Mouse (Mus musculus) embryonic fibroblast, embryonic 13.5 days (primary cell): ENCODE results near the gene Cnpy1. TPM values are rescaled to one million over a fixed set of nuclear protein-coding genes. Genes with fewer than 3 reads are reported as not detected.

Source experiments
- H3K27ac ChIP-seq: 2 replicates; pipeline ENCODE4 v1.5.1; 2012; ENCODE audit warnings: low read length, control low read depth, inconsistent platforms; ENCODE audit not compliant: insufficient read depth
- H3K4me1 ChIP-seq: 2 replicates; pipeline ENCODE4 v1.6.1; 2011; ENCODE audit warnings: low read length; ENCODE audit not compliant: control insufficient read depth, insufficient read depth
- H3K4me3 ChIP-seq: 2 replicates; pipeline ENCODE4 v1.5.1; 2011; ENCODE audit warnings: mild to moderate bottlenecking, control low read depth, low read length; ENCODE audit not compliant: insufficient read depth
- CTCF ChIP-seq: IDR thresholded peaks from 2 replicates; pipeline ENCODE4 v1.5.1; 2011; ENCODE audit warnings: mild to moderate bottlenecking, control low read depth, low read length, moderate library complexity, borderline replicate concordance; ENCODE audit not compliant: insufficient read depth
- POLR2A ChIP-seq: IDR thresholded peaks from 2 replicates; pipeline ENCODE4 v1.6.1; 2011; ENCODE audit warnings: low read depth, mild to moderate bottlenecking, control low read depth, low read length, moderate library complexity
- polyA plus RNA-seq: library from polyadenylated mRNA; stranded (reverse); fragments of >200 nt; gene quantifications from 2 replicates; pipeline ENCODE4 v1.2.4, GENCODE M21; 2011; ENCODE audit warnings: low read depth; ENCODE audit not compliant: missing spikeins, insufficient read length

Gene Cnpy1
- polyA plus RNA-seq, 1 experiment: not detected

GRCm38 (mm10) chr5:28195473-28195872 lies 50.1 kb downstream of the Cnpy1 start:
- no peak overlapping the region for H3K27ac ChIP-seq
- no peaks in the 10 kb centered on the region for H3K4me1 ChIP-seq
- TF ChIP-seq POLR2A (no peak), CTCF (no peak)
- H3K4me3 ChIP-seq: no peak overlapping the region

- Histone ChIP-seq H3K27ac (no peak overlapping the region), H3K4me3 (no peak overlapping the region), H3K4me1 (no peaks in the 10 kb centered on the region)
- no peak for TF ChIP-seq CTCF
- no peak for TF ChIP-seq POLR2A
These were observed 53.5 kb downstream of the Cnpy1 start for GRCm38 (mm10) chr5:28192099-28192454.

- H3K4me3 ChIP-seq: no peak overlapping the region
- no peaks in the 10 kb centered on the region for H3K4me1 ChIP-seq
- TF ChIP-seq POLR2A (no peak), CTCF (no peak)
- H3K27ac ChIP-seq: no peak overlapping the region
These were observed 54.2 kb downstream of the Cnpy1 start for GRCm38 (mm10) chr5:28191201-28192098.

GRCm38 (mm10) chr5:28179237-28179790 lies 66.3 kb downstream of the Cnpy1 start:
- Histone ChIP-seq H3K4me3 (no peak overlapping the region), H3K27ac (no peak overlapping the region), H3K4me1 (no peaks in the 10 kb centered on the region)
- TF ChIP-seq CTCF: no peak
- TF ChIP-seq POLR2A: no peak

GRCm38 (mm10) chr5:28178322-28178721 lies 67.3 kb downstream of the Cnpy1 start:
- TF ChIP-seq CTCF (no peak), POLR2A (no peak)
- Histone ChIP-seq H3K4me3 (no peak overlapping the region), H3K27ac (no peak overlapping the region), H3K4me1 (no peaks in the 10 kb centered on the region)

- TF ChIP-seq CTCF: no peak
- no peak for TF ChIP-seq POLR2A
- no peak overlapping the region for H3K4me3 ChIP-seq
- H3K27ac ChIP-seq: no peak overlapping the region
- no peaks in the 10 kb centered on the region for H3K4me1 ChIP-seq
These were observed 69.0 kb downstream of the Cnpy1 start for GRCm38 (mm10) chr5:28176585-28176984.

- Histone ChIP-seq H3K4me1 (no peaks in the 10 kb centered on the region), H3K27ac (no peak overlapping the region), H3K4me3 (no peak overlapping the region)
- no peak for TF ChIP-seq POLR2A
- no peak for TF ChIP-seq CTCF
These were observed 69.6 kb downstream of the Cnpy1 start for GRCm38 (mm10) chr5:28176023-28176422.

- no peak for TF ChIP-seq CTCF
- no peak for TF ChIP-seq POLR2A
- H3K4me1 ChIP-seq: no peaks in the 10 kb centered on the region
- H3K27ac ChIP-seq: no peak overlapping the region
- H3K4me3 ChIP-seq: no peak overlapping the region
These were observed 70.1 kb downstream of the Cnpy1 start for GRCm38 (mm10) chr5:28175570-28175919.

GRCm38 (mm10) chr5:28174876-28175569 lies 70.6 kb downstream of the Cnpy1 start:
- no peak overlapping the region for H3K27ac ChIP-seq
- TF ChIP-seq CTCF: no peak
- no peaks in the 10 kb centered on the region for H3K4me1 ChIP-seq
- H3K4me3 ChIP-seq: no peak overlapping the region

GRCm38 (mm10) chr5:28174086-28174485 lies 71.5 kb downstream of the Cnpy1 start:
- Histone ChIP-seq H3K4me3 (no peak overlapping the region), H3K27ac (no peak overlapping the region), H3K4me1 (no peaks in the 10 kb centered on the region)
- TF ChIP-seq POLR2A (no peak), CTCF (no peak)
